Mouse (Mus musculus): ENCODE data around the gene Gkn2. TPM values are rescaled to one million over a fixed set of nuclear protein-coding genes. Genes with fewer than 3 reads are reported as not detected.
A peak's percentile ranks its signal among the peaks of the same experiment; 100 is the strongest.

The Gkn2 gene
- total and polyA plus RNA-seq, 2 experiments = not detected

DNA sequence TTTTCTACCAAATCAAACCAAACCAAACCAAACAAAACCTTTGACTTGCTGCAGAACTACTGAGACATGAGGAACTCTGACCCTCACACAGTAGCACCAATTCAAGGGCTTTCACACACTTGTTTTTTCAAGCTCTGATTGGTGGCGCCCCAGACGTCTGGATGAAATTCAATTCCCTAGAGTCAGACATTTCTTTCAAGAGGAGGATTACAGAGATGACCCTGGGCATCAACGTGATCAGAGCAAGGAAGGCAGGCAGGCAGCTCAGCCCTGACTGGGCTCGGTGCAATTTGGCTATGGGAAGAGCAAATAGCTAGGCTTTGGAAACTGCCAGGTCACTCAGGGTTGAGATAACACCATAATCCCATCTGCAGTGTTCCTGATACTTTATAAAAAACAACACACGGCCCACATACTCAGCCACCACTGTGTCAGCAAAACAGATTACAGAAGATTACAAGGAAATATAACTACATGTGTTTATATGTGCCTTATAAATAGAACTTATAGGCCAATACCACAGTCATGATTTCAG is 16.4 kb downstream of the Gkn2 start:
- no peaks in the 10 kb centered on the region for H3K79me2 ChIP-seq (ENCODE audit: control insufficient read depth, insufficient read depth, low read length)
- H3K27ac ChIP-seq (replicated peaks; ENCODE audit: insufficient read depth, low read depth, low read length) = no peak overlapping the region
- peak; percentile 68 for DNase-seq (ENCODE audit: extremely low read depth, low read depth, low spot score)
- no peaks in the 10 kb centered on the region for H3K36me3 ChIP-seq (ENCODE audit: control insufficient read depth, insufficient read depth, low read length)
- H3K4me1 ChIP-seq (ENCODE audit: control insufficient read depth, insufficient read depth, low read length) = peaks cover 9% of the 10 kb centered on the region
- no peak overlapping the region for H3K4me3 ChIP-seq (ENCODE audit: insufficient read depth, low read depth, low read length)
- no peaks in the 10 kb centered on the region for H3K27me3 ChIP-seq (ENCODE audit: control insufficient read depth, insufficient read depth, low read length)
- no peak for TF ChIP-seq POLR2A (IDR thresholded peaks at IDR 0.05; ENCODE audit: extremely low read depth, insufficient read depth, low read length)
- no peak for TF ChIP-seq CTCF (IDR thresholded peaks at IDR 0.05; ENCODE audit: low read depth, low read length)
- WGBS = 12% methylated on average over 5 of the region's 5 CpGs
- no peak overlapping the region for H3K9ac ChIP-seq (ENCODE audit: low read depth, low read length)

GRCm38 (mm10) chr6:87393466-87394205 is 20.5 kb downstream of the Gkn2 start:
- no peak for TF ChIP-seq CTCF (IDR thresholded peaks at IDR 0.05; ENCODE audit: low read depth, low read length)
- TF ChIP-seq POLR2A (IDR thresholded peaks at IDR 0.05; ENCODE audit: extremely low read depth, insufficient read depth, low read length) = no peak
- Histone ChIP-seq H3K9ac (ENCODE audit: low read depth, low read length) (no peak overlapping the region), H3K4me1 (ENCODE audit: control insufficient read depth, insufficient read depth, low read length) (peaks cover 9% of the 10 kb centered on the region), H3K79me2 (ENCODE audit: control insufficient read depth, insufficient read depth, low read length) (no peaks in the 10 kb centered on the region), H3K36me3 (ENCODE audit: control insufficient read depth, insufficient read depth, low read length) (no peaks in the 10 kb centered on the region), H3K27ac (replicated peaks; ENCODE audit: insufficient read depth, low read depth, low read length) (no peak overlapping the region), H3K27me3 (ENCODE audit: control insufficient read depth, insufficient read depth, low read length) (no peaks in the 10 kb centered on the region), H3K4me3 (ENCODE audit: insufficient read depth, low read depth, low read length) (no peak overlapping the region)
- 43% methylated on average over 8 of the region's 8 CpGs for WGBS
- no peak for DNase-seq (ENCODE audit: extremely low read depth, low read depth, low spot score)

- Histone ChIP-seq H3K4me3 (ENCODE audit: insufficient read depth, low read depth, low read length) (no peak overlapping the region), H3K36me3 (ENCODE audit: control insufficient read depth, insufficient read depth, low read length) (no peaks in the 10 kb centered on the region), H3K4me1 (ENCODE audit: control insufficient read depth, insufficient read depth, low read length) (peaks cover 4% of the 10 kb centered on the region), H3K79me2 (ENCODE audit: control insufficient read depth, insufficient read depth, low read length) (no peaks in the 10 kb centered on the region), H3K27me3 (ENCODE audit: control insufficient read depth, insufficient read depth, low read length) (no peaks in the 10 kb centered on the region), H3K27ac (replicated peaks; ENCODE audit: insufficient read depth, low read depth, low read length) (no peak overlapping the region), H3K9ac (ENCODE audit: low read depth, low read length) (no peak overlapping the region)
- WGBS = 89% methylated on average over 9 of the region's 9 CpGs
- TF ChIP-seq CTCF (IDR thresholded peaks at IDR 0.05; ENCODE audit: low read depth, low read length) = no peak
- no peak for TF ChIP-seq POLR2A (IDR thresholded peaks at IDR 0.05; ENCODE audit: extremely low read depth, insufficient read depth, low read length)
- no peak for DNase-seq (ENCODE audit: extremely low read depth, low read depth, low spot score)
Measured at GRCm38 (mm10) chr6:87394783-87395182, 21.6 kb downstream of the Gkn2 start.

- Histone ChIP-seq H3K36me3 (ENCODE audit: control insufficient read depth, insufficient read depth, low read length) (no peaks in the 10 kb centered on the region), H3K27me3 (ENCODE audit: control insufficient read depth, insufficient read depth, low read length) (no peaks in the 10 kb centered on the region), H3K79me2 (ENCODE audit: control insufficient read depth, insufficient read depth, low read length) (no peaks in the 10 kb centered on the region), H3K27ac (replicated peaks; ENCODE audit: insufficient read depth, low read depth, low read length) (no peak overlapping the region), H3K4me1 (ENCODE audit: control insufficient read depth, insufficient read depth, low read length) (no peaks in the 10 kb centered on the region; the same call in 1 of the 2 replicates), H3K4me3 (ENCODE audit: insufficient read depth, low read depth, low read length) (no peak overlapping the region), H3K9ac (ENCODE audit: low read depth, low read length) (no peak overlapping the region)
- TF ChIP-seq POLR2A (IDR thresholded peaks at IDR 0.05; ENCODE audit: extremely low read depth, insufficient read depth, low read length) (no peak), CTCF (IDR thresholded peaks at IDR 0.05; ENCODE audit: low read depth, low read length) (peak; percentile 99)
- peak; percentile 46 for DNase-seq (ENCODE audit: extremely low read depth, low read depth, low spot score)
- WGBS = 2% methylated on average over 5 of the region's 5 CpGs
Measured at GRCm38 (mm10) chr6:87399137-87399536, 26.0 kb downstream of the Gkn2 start.

DNA sequence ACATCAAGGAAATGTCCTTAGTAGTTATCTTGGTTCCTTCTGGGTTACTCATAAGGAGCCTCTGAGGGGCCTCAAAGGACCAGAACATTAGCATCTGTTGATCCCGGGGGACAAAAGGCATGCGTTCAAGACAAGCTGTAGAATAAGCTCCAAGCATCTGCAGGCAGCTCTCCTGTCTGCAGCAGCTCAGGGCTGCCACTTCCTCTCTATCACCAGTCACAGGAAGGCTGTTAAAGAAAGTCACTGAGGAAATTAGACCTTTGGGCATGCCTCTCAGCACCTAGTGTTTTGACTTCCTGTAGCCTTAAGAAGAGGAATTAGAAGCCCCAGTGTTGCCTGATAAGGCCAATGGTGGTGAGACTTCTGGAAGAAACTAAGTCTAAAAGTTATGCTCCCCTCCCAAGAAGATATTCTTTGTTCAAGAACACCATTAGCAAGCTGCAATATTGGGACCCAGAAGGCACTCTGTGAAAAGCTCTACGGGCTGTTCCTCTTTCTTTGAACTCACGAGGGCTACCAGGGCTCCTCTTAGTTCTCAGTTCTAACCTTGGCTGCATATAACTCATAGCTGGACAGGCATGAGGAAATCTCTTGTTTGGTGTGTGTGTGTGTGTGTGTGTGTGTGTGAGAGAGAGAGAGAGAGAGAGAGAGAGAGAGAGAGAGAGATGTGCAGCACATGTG is 26.9 kb downstream of the Gkn2 start:
- WGBS = 66% methylated on average over 4 of the region's 4 CpGs
- no peak overlapping the region for H3K27ac ChIP-seq (replicated peaks; ENCODE audit: insufficient read depth, low read depth, low read length)
- H3K4me1 ChIP-seq (ENCODE audit: control insufficient read depth, insufficient read depth, low read length) = no peaks in the 10 kb centered on the region; the same call in 1 of the 2 replicates
- DNase-seq (ENCODE audit: extremely low read depth, low read depth, low spot score) = no peak
- H3K9ac ChIP-seq (ENCODE audit: low read depth, low read length) = no peak overlapping the region
- H3K36me3 ChIP-seq (ENCODE audit: control insufficient read depth, insufficient read depth, low read length) = no peaks in the 10 kb centered on the region
- H3K4me3 ChIP-seq (ENCODE audit: insufficient read depth, low read depth, low read length) = no peak overlapping the region
- TF ChIP-seq CTCF (IDR thresholded peaks at IDR 0.05; ENCODE audit: low read depth, low read length) (no peak), POLR2A (IDR thresholded peaks at IDR 0.05; ENCODE audit: extremely low read depth, insufficient read depth, low read length) (no peak)
- H3K27me3 ChIP-seq (ENCODE audit: control insufficient read depth, insufficient read depth, low read length) = no peaks in the 10 kb centered on the region
- H3K79me2 ChIP-seq (ENCODE audit: control insufficient read depth, insufficient read depth, low read length) = no peaks in the 10 kb centered on the region
